21 mouse cellular contexts compared by ENCODE assay signal in the genomic region with DNA sequence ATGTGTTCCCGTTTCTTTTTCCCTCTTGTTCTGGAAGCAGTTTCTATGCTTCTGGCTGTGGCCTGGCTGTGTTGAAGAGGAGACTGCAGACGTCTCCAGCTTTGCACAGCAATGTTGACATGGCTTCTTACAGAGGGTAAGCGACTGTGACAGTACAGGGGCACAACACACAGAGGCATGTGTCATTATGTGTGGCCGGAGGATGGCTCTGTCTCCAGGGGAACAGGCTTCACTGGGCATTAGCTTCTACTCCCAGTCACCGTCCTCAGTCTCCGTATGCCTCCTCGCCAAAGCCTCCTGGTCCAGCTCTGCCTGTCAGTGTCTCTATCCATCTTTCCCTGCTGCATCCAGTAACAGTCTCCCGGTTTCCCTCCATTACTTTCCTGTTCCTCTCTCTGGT. TPM values are rescaled to one million over a fixed set of nuclear protein-coding genes. Genes with fewer than 3 reads are reported as not detected.
"Had no signal": no experiment of that assay in that cellular context is flagged by ENCODE, and none has a peak within 500 bp of the region (broad histone marks: within the 10 kb centered on the region; RNA-seq: fewer than 3 reads in every experiment).

No protein-coding gene starts in this region.

- H3K36me3 ChIP-seq: midbrain, embryonic 15.5 days had no signal

- ATAC-seq: midbrain, embryonic 15.5 days had no signal

- H3K27ac ChIP-seq: kidney, postnatal 0 days; limb, embryonic 13.5 days; liver, embryonic 14.5 days; midbrain, embryonic 10.5 days; midbrain, embryonic 15.5 days; neural tube, embryonic 12.5 days had no signal

- H3K4me3 ChIP-seq: limb, embryonic 13.5 days; midbrain, embryonic 10.5 days; midbrain, embryonic 15.5 days; neural tube, embryonic 12.5 days had no signal

- H3K4me2 ChIP-seq: midbrain, embryonic 15.5 days; neural tube, embryonic 12.5 days had no signal

- H3K9ac ChIP-seq: limb, embryonic 13.5 days; liver, embryonic 14.5 days; midbrain, embryonic 15.5 days; neural tube, embryonic 12.5 days had no signal

- H3K4me1 ChIP-seq: neural tube, embryonic 12.5 days had no signal

- H3K9me3 ChIP-seq: limb, embryonic 13.5 days; midbrain, embryonic 10.5 days; midbrain, embryonic 15.5 days; neural tube, embryonic 12.5 days had no signal

- H3K27me3 ChIP-seq: limb, embryonic 13.5 days; midbrain, embryonic 15.5 days; neural tube, embryonic 12.5 days had no signal

- DNase-seq: kidney, adult 2 months; kidney, postnatal 36 days; left cerebral cortex, postnatal 4 days; lung, adult 18-20 months; right cerebral cortex, postnatal 14 days; thymus, adult 18-20 months; thymus, postnatal 14 days had no signal

RNA-seq across cellular contexts. Expression of gene Psmb11, which starts 14.0 kb away (rescaled TPM):
- total RNA-seq: left cerebral cortex, postnatal 10 days; left cerebral cortex, postnatal 4 days; monocyte, adult 5-6 weeks had no signal
- polyA plus RNA-seq: kidney, adult 2 months; kidney, postnatal 0 days; midbrain, embryonic 15.5 days; neural tube, embryonic 12.5 days; spleen, adult 2 months had no signal

RNA-seq across cellular contexts. Expression of gene Gm17606, which starts 33.5 kb away (rescaled TPM):
- total RNA-seq: layer of hippocampus, adult 8-10 months; layer of hippocampus, postnatal 14 days; left cerebral cortex, adult 18-20 months; left cerebral cortex, postnatal 10 days; left cerebral cortex, postnatal 4 days; monocyte, adult 5-6 weeks; neutrophil, adult 5-6 weeks had no signal
- polyA plus RNA-seq: kidney, adult 2 months; kidney, postnatal 0 days; limb, embryonic 13.5 days; liver, embryonic 14.5 days; lung, embryonic 16.5 days; midbrain, embryonic 10.5 days; midbrain, embryonic 15.5 days; neural tube, embryonic 12.5 days; spleen, adult 2 months had no signal
